ENCODE assay signal across 9 mouse cellular contexts in genomic region chr10:80792175-80793032, GRCm38 (mm10). TPM values are rescaled to one million over a fixed set of nuclear protein-coding genes. Genes with fewer than 3 reads are reported as not detected.
A peak's percentile ranks its signal among the peaks of the same experiment; 100 is the strongest.
DNase-seq lines count a peak whose midpoint lies in the region; ATAC-seq and TF ChIP-seq lines count a peak whose summit lies in the region.
"Had no signal": no experiment of that assay in that cellular context is flagged by ENCODE, and none has a peak within 500 bp of the region (broad histone marks: within the 10 kb centered on the region; RNA-seq: fewer than 3 reads in every experiment).

No protein-coding gene starts in this region.

- H3K4me2 ChIP-seq in midbrain, embryonic 16.5 days (ENCODE audit: low read length), result no peak overlapping the region
- H3K4me2 ChIP-seq in hindbrain, embryonic 13.5 days, result no peak overlapping the region

- peak overlapping the region; percentile 28; the same call in 1 of the 2 replicates for H3K27ac ChIP-seq in gastrocnemius, adult 2 months
- H3K27ac ChIP-seq in midbrain, embryonic 10.5 days (replicated peaks), result 0 out of 2 replicates have a peak overlapping the region, but pooled peaks have one; percentile 23
- H3K27ac ChIP-seq in midbrain, embryonic 16.5 days (ENCODE audit: low read length), result no peak overlapping the region
- H3K27ac ChIP-seq in hindbrain, embryonic 13.5 days, result no peak overlapping the region; the same call in 1 of the 2 replicates

- intact Hi-C loops in gastrocnemius, adult 2 months (cut with DNase I), result no loop called here
- intact Hi-C loops in gastrocnemius, postnatal 36 days (cut with DNase I), result no loop called here

- no peak overlapping the region for H3K4me3 ChIP-seq in gastrocnemius, adult 2 months
- H3K4me3 ChIP-seq in midbrain, embryonic 10.5 days, result 0 out of 2 replicates have a peak overlapping the region, but pooled peaks have one; percentile 4
- no peak overlapping the region for H3K4me3 ChIP-seq in midbrain, embryonic 16.5 days (ENCODE audit: low read depth, low read length)
- no peak overlapping the region for H3K4me3 ChIP-seq in hindbrain, embryonic 13.5 days

- no peak for TF ChIP-seq CTCF in gastrocnemius, adult 2 months (IDR thresholded peaks at IDR 0.05)

- no peak for ATAC-seq in midbrain, embryonic 16.5 days
- no peak for ATAC-seq in hindbrain, embryonic 13.5 days (ENCODE audit: low FRiP score)

- 78% methylated on average over 41 of the region's 41 CpGs for WGBS in midbrain, embryonic 10.5 days
- WGBS in midbrain, embryonic 16.5 days, result 73% methylated on average over 41 of the region's 41 CpGs
- WGBS in hindbrain, embryonic 13.5 days, result 70% methylated on average over 41 of the region's 41 CpGs

- no peaks in the 10 kb centered on the region for H3K27me3 ChIP-seq in midbrain, embryonic 10.5 days (ENCODE audit: low read depth, poor library complexity, severe bottlenecking)
- H3K27me3 ChIP-seq in midbrain, embryonic 16.5 days (ENCODE audit: control insufficient read depth, insufficient read depth, low read depth, low read length), result no peaks in the 10 kb centered on the region
- H3K27me3 ChIP-seq in hindbrain, embryonic 13.5 days, result no peaks in the 10 kb centered on the region

- peaks cover 93% of the 10 kb centered on the region for H3K36me3 ChIP-seq in midbrain, embryonic 10.5 days
- peaks cover 48% of the 10 kb centered on the region for H3K36me3 ChIP-seq in midbrain, embryonic 16.5 days (ENCODE audit: control insufficient read depth, insufficient read depth, low read length)
- peaks cover 91% of the 10 kb centered on the region for H3K36me3 ChIP-seq in hindbrain, embryonic 13.5 days

- H3K9ac ChIP-seq in midbrain, embryonic 16.5 days (ENCODE audit: low read depth, low read length), result no peak overlapping the region
- no peak overlapping the region for H3K9ac ChIP-seq in hindbrain, embryonic 13.5 days

- no peaks in the 10 kb centered on the region for H3K9me3 ChIP-seq in midbrain, embryonic 10.5 days (replicated peaks)
- no peaks in the 10 kb centered on the region for H3K9me3 ChIP-seq in midbrain, embryonic 16.5 days (replicated peaks; ENCODE audit: control insufficient read depth, low read length, poor library complexity, severe bottlenecking)
- H3K9me3 ChIP-seq in hindbrain, embryonic 13.5 days, result no peaks in the 10 kb centered on the region

- peaks cover 22% of the 10 kb centered on the region for H3K4me1 ChIP-seq in midbrain, embryonic 10.5 days
- H3K4me1 ChIP-seq in midbrain, embryonic 16.5 days (ENCODE audit: control insufficient read depth, insufficient read depth, low read length), result peaks cover 11% of the 10 kb centered on the region
- peaks cover 25% of the 10 kb centered on the region for H3K4me1 ChIP-seq in hindbrain, embryonic 13.5 days (replicated peaks)

- DNase-seq in gastrocnemius, adult 2 months, result no peak
- no peak for DNase-seq in gastrocnemius, postnatal 36 days
- no peak for DNase-seq in midbrain, embryonic 10.5 days (ENCODE audit: low spot score)
- DNase-seq in cerebellum, adult 9-11 months, result peak; percentile 89
- peak; percentile 61 to 73 for DNase-seq in thymus, adult 18-20 months
- DNase-seq in urinary bladder, postnatal 36 days (ENCODE audit: low spot score in 2 of 2), result no peak

RNA-seq across cellular contexts. Expression of gene Sf3a2, which starts 5.6 kb away (rescaled TPM):
- total RNA-seq in gastrocnemius, adult 2 months (2021), result 10 to 100 TPM; 28.9 to 29.1 TPM
- total RNA-seq in gastrocnemius, postnatal 36 days (2021), result 10 to 100 TPM; 23.1 to 29.4 TPM
- polyA plus RNA-seq in midbrain, embryonic 10.5 days (2016; fragmentation: Nextera tagmentation; extraction: Ambion mirVana), result 108 and 112 TPM in 2 replicates
- polyA plus RNA-seq in midbrain, embryonic 16.5 days (2015; fragmentation: Nextera tagmentation; extraction: Ambion mirVana), result 57.8 and 60.6 TPM in 2 replicates
- polyA plus RNA-seq in hindbrain, embryonic 13.5 days (2015; fragmentation: Nextera tagmentation; extraction: Ambion mirVana), result 55.9 and 61.6 TPM in 2 replicates

RNA-seq across cellular contexts. Expression of gene Plekhj1, which starts 6.0 kb away (rescaled TPM):
- 10 to 100 TPM; 22.3 to 29.8 TPM for total RNA-seq in gastrocnemius, adult 2 months (2021)
- total RNA-seq in gastrocnemius, postnatal 36 days (2021), result 10 to 100 TPM; 21.6 to 22.5 TPM
- 184 and 191 TPM in 2 replicates for polyA plus RNA-seq in midbrain, embryonic 10.5 days (2016; fragmentation: Nextera tagmentation; extraction: Ambion mirVana)
- 121 and 125 TPM in 2 replicates for polyA plus RNA-seq in midbrain, embryonic 16.5 days (2015; fragmentation: Nextera tagmentation; extraction: Ambion mirVana)
- polyA plus RNA-seq in hindbrain, embryonic 13.5 days (2015; fragmentation: Nextera tagmentation; extraction: Ambion mirVana), result 128 and 132 TPM in 2 replicates

RNA-seq across cellular contexts. Expression of gene Amh, which starts 12.6 kb away (rescaled TPM):
- under 1 TPM; 0.38 to 0.98 TPM for total RNA-seq in gastrocnemius, adult 2 months (2021)
- total RNA-seq in gastrocnemius, postnatal 36 days (2021), result under 1 TPM; 0.25 to 0.41 TPM
- 0.07 TPM in 1 of 2 replicates, not detected in the other for polyA plus RNA-seq in midbrain, embryonic 10.5 days (2016; fragmentation: Nextera tagmentation; extraction: Ambion mirVana)
- polyA plus RNA-seq in midbrain, embryonic 16.5 days (2015; fragmentation: Nextera tagmentation; extraction: Ambion mirVana), result not detected in 2 replicates
- 0.22 TPM in 1 of 2 replicates, not detected in the other for polyA plus RNA-seq in hindbrain, embryonic 13.5 days (2015; fragmentation: Nextera tagmentation; extraction: Ambion mirVana)
- total RNA-seq: monocyte, adult 5-6 weeks had no signal

RNA-seq across cellular contexts. Expression of gene Jsrp1, which starts 20.9 kb away (rescaled TPM):
- total RNA-seq in gastrocnemius, adult 2 months (2021), result 100 to 1,000 TPM; 397 to 414 TPM
- 100 to 1,000 TPM; 387 to 405 TPM for total RNA-seq in gastrocnemius, postnatal 36 days (2021)
- 0.44 and 0.71 TPM in 2 replicates for polyA plus RNA-seq in midbrain, embryonic 10.5 days (2016; fragmentation: Nextera tagmentation; extraction: Ambion mirVana)
- 0.39 and 0.45 TPM in 2 replicates for polyA plus RNA-seq in midbrain, embryonic 16.5 days (2015; fragmentation: Nextera tagmentation; extraction: Ambion mirVana)
- 0.56 and 0.95 TPM in 2 replicates for polyA plus RNA-seq in hindbrain, embryonic 13.5 days (2015; fragmentation: Nextera tagmentation; extraction: Ambion mirVana)
- total RNA-seq: monocyte, adult 5-6 weeks had no signal

RNA-seq across cellular contexts. Expression of gene Oaz1, which starts 34.1 kb away (rescaled TPM):
- total RNA-seq in gastrocnemius, adult 2 months (2021), result 100 to 1,000 TPM; 579 to 691 TPM
- total RNA-seq in gastrocnemius, postnatal 36 days (2021), result 100 to 1,000 TPM; 611 to 682 TPM
- 2,246 and 2,347 TPM in 2 replicates for polyA plus RNA-seq in midbrain, embryonic 10.5 days (2016; fragmentation: Nextera tagmentation; extraction: Ambion mirVana)
- polyA plus RNA-seq in midbrain, embryonic 16.5 days (2015; fragmentation: Nextera tagmentation; extraction: Ambion mirVana), result 1,102 and 1,149 TPM in 2 replicates
- 1,227 and 1,240 TPM in 2 replicates for polyA plus RNA-seq in hindbrain, embryonic 13.5 days (2015; fragmentation: Nextera tagmentation; extraction: Ambion mirVana)

Comparison
In these comparisons a context has a peak if more than half of its experiments do, and no peak if none do; other contexts are left out.
1. H3K27ac ChIP-seq: peak in gastrocnemius, adult 2 months (single experiment) and midbrain, embryonic 10.5 days (single experiment); none in midbrain, embryonic 16.5 days (single experiment) and hindbrain, embryonic 13.5 days (single experiment).
2. DNase-seq: peak in cerebellum, adult 9-11 months (single experiment) and thymus, adult 18-20 months (2 of 2); none in gastrocnemius, adult 2 months (single experiment), gastrocnemius, postnatal 36 days (0 of 2), midbrain, embryonic 10.5 days (single experiment) and urinary bladder, postnatal 36 days (0 of 2).